Mouse (Mus musculus) hindbrain, embryonic 14.5 days (tissue): ENCODE measurements around the gene Ucp3. TPM values are rescaled to one million over a fixed set of nuclear protein-coding genes. Genes with fewer than 3 reads are reported as not detected.

Experiments used
- ATAC-seq: fragments of 200-750 bp; cut with Nextera tagmentation; 2 replicates; pipeline ENCODE4 v1.8.0; 2017; ENCODE audit warnings: moderate number of reproducible peaks, mild to moderate bottlenecking, moderate TSS enrichment, moderate library complexity; ENCODE audit not compliant: low FRiP score
- DNase-seq: peaks from one replicate; pipeline ENCODE4 v3.0.0-alpha.2; 2015; ENCODE audit warnings: low spot score
- H3K27ac ChIP-seq: fragments of 300-500 bp; sonication (generic); 2 replicates; pipeline ENCODE4 v1.5.1; 2014; ENCODE audit warnings: mild to moderate bottlenecking, moderate library complexity
- H3K27me3 ChIP-seq: fragments of 300-500 bp; sonication (generic); 2 replicates; pipeline ENCODE4 v1.6.1; 2014; ENCODE audit warnings: mild to moderate bottlenecking, low read length, mixed read lengths; ENCODE audit not compliant: control insufficient read depth, insufficient read depth
- H3K36me3 ChIP-seq: fragments of 300-500 bp; sonication (generic); replicated peaks from 2 replicates; pipeline ENCODE4 v1.6.1; 2014; ENCODE audit not compliant: control insufficient read depth, insufficient read depth
- H3K4me1 ChIP-seq: fragments of 300-500 bp; sonication (generic); replicated peaks from 2 replicates; pipeline ENCODE4 v1.6.1; 2014; ENCODE audit warnings: antibody characterized with exemption, low read length, mixed read lengths; ENCODE audit not compliant: control insufficient read depth, insufficient read depth
- H3K4me2 ChIP-seq: fragments of 300-500 bp; sonication (generic); replicated peaks from 2 replicates; pipeline ENCODE4 v1.6.1; 2014; ENCODE audit warnings: mild to moderate bottlenecking, moderate library complexity
- H3K4me3 ChIP-seq: fragments of 300-500 bp; sonication (generic); replicated peaks from 2 replicates; pipeline ENCODE4 v1.5.1; 2014; ENCODE audit warnings: mild to moderate bottlenecking, low read length
- H3K9ac ChIP-seq: fragments of 300-500 bp; sonication (generic); 2 replicates; pipeline ENCODE4 v1.6.1; 2014
- H3K9me3 ChIP-seq: fragments of 300-500 bp; sonication (generic); 2 replicates; pipeline ENCODE4 v1.6.1; 2016; ENCODE audit warnings: low read length; ENCODE audit not compliant: control insufficient read depth
- WGBS: fragments of 180-500 bp; shearing (Covaris S2); extraction: QIAGEN DNeasy Blood & Tissue Kit; methylation state at CpG from one replicate; pipeline ENCODE4 v1.1.7; 2014; 5-methylcytosine and 5-hydroxymethylcytosine counted together
- polyA plus RNA-seq: library from polyadenylated mRNA; unstranded; fragments of >200 nt; fragmentation: Nextera tagmentation; extraction: Ambion mirVana; gene quantifications from 2 replicates; pipeline ENCODE4 v1.2.1, GENCODE M21; 2014

Gene Ucp3
- polyA plus RNA-seq, 1 experiment from 2014 or later: not detected

DNA sequence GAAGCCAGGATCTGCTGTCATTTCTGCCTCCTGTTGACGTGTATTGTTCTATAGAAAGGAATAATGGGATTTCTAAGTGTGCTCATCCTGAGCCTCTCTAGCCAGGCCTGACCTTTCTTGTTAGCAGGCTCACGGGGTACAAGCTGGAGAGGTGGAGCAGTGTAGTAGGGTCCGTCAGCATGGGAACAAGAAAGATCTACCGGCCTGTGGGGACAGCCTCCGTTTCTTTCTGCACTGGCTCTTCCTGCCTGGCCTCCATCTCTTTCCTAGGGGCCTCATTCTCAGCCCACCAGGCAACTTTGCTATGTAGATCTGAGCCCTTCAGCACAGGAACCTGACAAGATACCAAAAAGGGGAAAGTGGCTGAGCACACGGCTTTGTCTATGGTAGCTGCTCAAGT is 4.0 kb upstream of the Ucp3 start:
- H3K4me3 ChIP-seq: no peak overlapping the region
- no peak overlapping the region for H3K4me2 ChIP-seq

DNA sequence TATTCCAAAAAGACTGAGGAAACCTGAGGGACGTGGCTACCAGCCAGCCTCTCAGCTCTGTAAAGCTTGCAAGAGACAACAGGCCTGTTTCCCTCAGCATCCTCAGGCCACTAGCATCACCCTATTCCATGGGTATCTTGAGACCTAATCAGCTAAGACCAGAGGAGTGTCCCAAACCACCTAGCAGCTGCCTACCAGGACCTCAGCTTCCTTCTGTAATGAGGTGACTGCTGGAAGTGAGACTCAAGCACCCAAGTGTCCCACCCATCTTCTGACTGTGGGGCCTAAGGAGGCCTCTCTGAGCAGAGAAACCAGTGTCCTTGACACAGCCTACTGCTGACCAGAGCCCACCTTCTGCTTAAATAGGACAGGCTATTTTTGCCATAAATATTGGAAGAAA is 3.3 kb upstream of the Ucp3 start:
- Histone ChIP-seq H3K4me2 (no peak overlapping the region), H3K27me3 (no peaks in the 10 kb centered on the region), H3K4me3 (no peak overlapping the region), H3K9ac (no peak overlapping the region), H3K36me3 (peaks cover 37% of the 10 kb centered on the region), H3K27ac (no peak overlapping the region), H3K4me1 (no peaks in the 10 kb centered on the region), H3K9me3 (no peaks in the 10 kb centered on the region)
- ATAC-seq (no peak), DNase-seq (no peak)
- WGBS: 88% methylated on average over 1 of the region's 1 CpGs

More for the DNA sequence above, 4.0 kb upstream of the Ucp3 start:
- Histone ChIP-seq H3K27ac (no peak overlapping the region), H3K27me3 (no peaks in the 10 kb centered on the region), H3K36me3 (peaks cover 42% of the 10 kb centered on the region), H3K4me1 (no peaks in the 10 kb centered on the region), H3K9ac (no peak overlapping the region), H3K9me3 (no peaks in the 10 kb centered on the region)
- no peak for DNase-seq
- ATAC-seq: no peak
- WGBS: 89% methylated on average over 6 of the region's 6 CpGs

DNA sequence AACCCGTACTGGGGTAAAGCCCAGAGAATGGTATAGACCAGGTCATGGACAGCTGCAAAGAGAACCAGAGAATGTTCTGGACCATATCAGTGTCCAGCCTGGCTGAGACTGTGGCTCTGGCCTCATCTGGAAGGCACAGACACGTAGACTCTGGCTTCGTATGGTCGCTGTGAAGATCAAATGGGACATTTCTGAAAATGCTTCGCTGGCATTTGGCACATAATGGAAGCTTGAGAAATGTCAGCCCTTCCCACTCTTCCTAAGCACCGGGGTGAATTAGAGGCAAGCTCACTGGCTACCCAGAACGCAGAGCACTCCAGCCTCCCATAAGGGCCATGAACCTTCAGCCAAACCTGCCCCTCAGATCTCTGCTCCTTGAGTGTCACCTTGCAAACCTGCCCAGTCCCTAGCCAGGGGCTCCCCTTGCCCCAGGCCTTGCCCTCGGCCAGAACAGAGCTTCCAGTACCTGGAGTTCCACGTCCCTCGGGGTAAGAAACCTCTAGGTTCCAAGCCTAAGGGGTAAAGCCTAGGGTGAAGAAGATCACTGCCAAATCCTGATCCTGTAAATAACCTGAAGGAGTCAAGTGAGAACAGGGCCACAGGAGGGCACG is 1.9 kb upstream of the Ucp3 start:
- 97% methylated on average over 11 of the region's 11 CpGs for WGBS
- no peak overlapping the region for H3K27ac ChIP-seq
- no peak overlapping the region for H3K9ac ChIP-seq
- H3K4me3 ChIP-seq: no peak overlapping the region
- no peak overlapping the region for H3K4me2 ChIP-seq
- no peaks in the 10 kb centered on the region for H3K9me3 ChIP-seq
- no peaks in the 10 kb centered on the region for H3K4me1 ChIP-seq
- H3K27me3 ChIP-seq: no peaks in the 10 kb centered on the region
- ATAC-seq (no peak), DNase-seq (no peak)
- peaks cover 27% of the 10 kb centered on the region for H3K36me3 ChIP-seq

- no peaks in the 10 kb centered on the region for H3K4me1 ChIP-seq
- no peak overlapping the region for H3K27ac ChIP-seq
- H3K27me3 ChIP-seq: no peaks in the 10 kb centered on the region
- no peak for ATAC-seq
- WGBS: 96% methylated on average over 1 of the region's 1 CpGs
- H3K4me3 ChIP-seq: no peak overlapping the region
- no peak overlapping the region for H3K9ac ChIP-seq
- no peak for DNase-seq
- no peak overlapping the region for H3K4me2 ChIP-seq
- H3K36me3 ChIP-seq: peaks cover 27% of the 10 kb centered on the region
- H3K9me3 ChIP-seq: no peaks in the 10 kb centered on the region
Measured at GRCm38 (mm10) chr7:100471407-100471797, 1.4 kb upstream of the Ucp3 start.

DNA sequence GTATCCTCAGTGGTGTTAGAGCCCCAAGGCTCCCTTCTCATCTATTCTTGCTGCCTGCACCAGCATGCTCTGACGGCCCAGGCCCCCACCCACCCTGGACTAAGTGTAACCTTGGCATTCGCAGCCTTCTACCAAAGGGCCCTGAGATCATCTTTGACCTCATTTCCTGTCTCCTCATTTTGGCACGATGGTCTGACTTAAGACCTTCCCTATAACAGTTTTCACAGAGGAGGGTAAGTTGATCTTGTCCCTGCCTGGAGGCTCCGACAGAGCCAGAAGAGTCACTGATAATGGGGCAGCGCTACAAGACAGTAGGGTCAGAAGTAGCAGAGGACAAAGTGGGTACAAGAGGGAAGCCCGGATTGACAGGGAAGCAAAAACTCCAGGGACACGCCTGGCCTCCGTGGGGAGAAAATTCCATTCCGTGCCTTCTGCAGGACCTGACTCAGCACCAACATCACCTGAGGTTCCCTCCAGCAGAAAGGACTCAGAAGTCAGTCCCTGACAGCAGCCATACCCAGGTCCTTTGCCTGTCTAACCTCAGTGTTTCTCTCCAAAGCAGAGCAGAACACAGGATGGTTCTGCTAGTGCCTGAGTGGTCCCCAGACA is 1.2 kb downstream of the Ucp3 start:
- Histone ChIP-seq H3K4me1 (no peaks in the 10 kb centered on the region), H3K4me2 (no peak overlapping the region), H3K9me3 (no peaks in the 10 kb centered on the region), H3K27ac (no peak overlapping the region), H3K9ac (no peak overlapping the region), H3K4me3 (no peak overlapping the region), H3K27me3 (no peaks in the 10 kb centered on the region), H3K36me3 (peaks cover 19% of the 10 kb centered on the region)
- 92% methylated on average over 9 of the region's 9 CpGs for WGBS
- no peak for DNase-seq
- ATAC-seq: no peak

GRCm38 (mm10) chr7:100474680-100475079 is 1.9 kb downstream of the Ucp3 start:
- DNase-seq (no peak), ATAC-seq (no peak)
- H3K27me3 ChIP-seq: no peaks in the 10 kb centered on the region
- H3K4me1 ChIP-seq: no peaks in the 10 kb centered on the region
- H3K4me3 ChIP-seq: no peak overlapping the region
- H3K9ac ChIP-seq: no peak overlapping the region
- H3K9me3 ChIP-seq: no peaks in the 10 kb centered on the region
- 50% methylated on average over 1 of the region's 1 CpGs for WGBS
- peaks cover 12% of the 10 kb centered on the region; the same call in 1 of the 2 replicates for H3K36me3 ChIP-seq
- no peak overlapping the region for H3K27ac ChIP-seq
- H3K4me2 ChIP-seq: no peak overlapping the region

GRCm38 (mm10) chr7:100479100-100479822 is 6.5 kb downstream of the Ucp3 start:
- H3K4me2 ChIP-seq: no peak overlapping the region
- H3K36me3 ChIP-seq: no peaks in the 10 kb centered on the region
- H3K27ac ChIP-seq: no peak overlapping the region
- H3K4me1 ChIP-seq: no peaks in the 10 kb centered on the region
- H3K9ac ChIP-seq: no peak overlapping the region
- 79% methylated on average over 20 of the region's 20 CpGs for WGBS
- ATAC-seq (no peak), DNase-seq (no peak)
- no peak overlapping the region for H3K4me3 ChIP-seq
- no peaks in the 10 kb centered on the region for H3K27me3 ChIP-seq
- H3K9me3 ChIP-seq: no peaks in the 10 kb centered on the region

DNA sequence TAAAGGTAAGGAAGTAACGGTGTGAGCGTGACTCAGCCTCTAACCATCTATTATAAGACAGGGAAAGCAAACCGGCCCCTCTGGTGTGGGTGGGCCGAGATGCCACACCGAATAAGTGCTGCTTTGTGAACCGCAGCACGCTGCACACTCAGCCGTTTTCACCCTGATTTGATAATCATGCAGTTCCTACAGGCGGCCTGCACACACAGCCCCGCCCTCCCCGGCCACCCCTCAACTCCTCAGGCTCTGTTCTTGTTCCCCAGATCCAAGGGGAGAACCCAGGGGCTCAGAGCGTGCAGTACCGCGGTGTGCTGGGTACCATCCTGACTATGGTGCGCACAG is 7.0 kb downstream of the Ucp3 start:
- Histone ChIP-seq H3K27ac (no peak overlapping the region), H3K36me3 (no peaks in the 10 kb centered on the region), H3K9me3 (no peaks in the 10 kb centered on the region), H3K4me1 (no peaks in the 10 kb centered on the region), H3K27me3 (no peaks in the 10 kb centered on the region), H3K4me3 (no peak overlapping the region), H3K9ac (no peak overlapping the region), H3K4me2 (no peak overlapping the region)
- no peak for DNase-seq
- ATAC-seq: no peak
- WGBS: 68% methylated on average over 15 of the region's 15 CpGs

DNA sequence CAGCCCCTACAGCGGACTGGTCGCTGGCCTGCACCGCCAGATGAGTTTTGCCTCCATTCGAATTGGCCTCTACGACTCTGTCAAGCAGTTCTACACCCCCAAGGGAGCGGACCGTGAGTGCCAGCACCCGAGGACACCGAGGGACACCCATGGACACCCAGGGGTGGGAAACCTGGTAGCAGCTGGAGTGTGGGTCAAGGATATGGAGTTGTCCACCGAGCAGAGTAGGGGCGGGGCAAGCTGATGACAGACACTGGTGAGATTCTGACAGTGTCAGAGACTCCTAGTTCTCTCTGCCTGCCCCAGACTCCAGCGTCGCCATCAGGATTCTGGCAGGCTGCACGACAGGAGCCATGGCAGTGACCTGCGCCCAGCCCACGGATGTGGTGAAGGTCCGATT is 7.4 kb downstream of the Ucp3 start:
- Histone ChIP-seq H3K36me3 (no peaks in the 10 kb centered on the region), H3K4me3 (no peak overlapping the region), H3K4me2 (no peak overlapping the region), H3K27ac (no peak overlapping the region), H3K9me3 (no peaks in the 10 kb centered on the region), H3K27me3 (no peaks in the 10 kb centered on the region), H3K4me1 (no peaks in the 10 kb centered on the region), H3K9ac (no peak overlapping the region)
- ATAC-seq (no peak), DNase-seq (no peak)
- WGBS: 86% methylated on average over 17 of the region's 17 CpGs
